In the genomic region with DNA sequence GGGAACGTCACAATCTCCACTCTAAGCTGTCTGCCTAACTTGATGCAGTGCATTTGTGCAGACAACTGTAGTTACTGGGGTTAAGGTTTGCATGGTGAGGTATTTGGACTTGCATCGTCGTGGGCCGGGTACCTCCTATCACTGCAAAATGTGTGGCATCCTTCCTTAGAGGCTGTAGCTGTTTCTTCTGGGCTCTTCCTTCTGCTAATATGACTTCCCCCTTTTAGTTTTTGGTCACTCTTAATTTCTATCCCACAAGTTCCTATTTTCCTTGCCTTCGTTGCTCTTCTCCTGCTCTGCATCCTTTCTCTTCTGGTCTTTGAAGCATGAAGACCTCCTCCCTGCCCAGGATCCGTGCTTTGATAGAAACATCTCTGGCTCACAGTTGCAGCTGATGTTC, we compare ENCODE assay signal across 18 mouse cellular contexts. TPM values are rescaled to one million over a fixed set of nuclear protein-coding genes. Genes with fewer than 3 reads are reported as not detected.
DNase-seq lines count a peak whose midpoint lies in the region; ATAC-seq lines count a peak whose summit lies in the region.
"Had no signal": no experiment of that assay in that cellular context is flagged by ENCODE, and none has a peak within 500 bp of the region (broad histone marks: within the 10 kb centered on the region; RNA-seq: fewer than 3 reads in every experiment).

No protein-coding gene starts in this region.

- peak; percentile 51 for ATAC-seq in common myeloid progenitor, adult 5-6 weeks (replicated peaks; ENCODE audit: low read depth, poor library complexity, severe bottlenecking)
- 0 out of 4 replicates have a peak, but pooled peaks have one; percentile 23 to 29 for ATAC-seq in hematopoietic stem cell, adult 5-6 weeks (replicated peaks in 1 of 2; ENCODE audit: insufficient read depth in 1 of 2, low FRiP score in 2 of 2, low TSS enrichment in 1 of 2, low read depth in 1 of 2, poor library complexity in 2 of 2, severe bottlenecking in 2 of 2)
- ATAC-seq in megakaryocyte, adult 5-6 weeks (ENCODE audit: poor library complexity, severe bottlenecking): peak; percentile 65
- ATAC-seq: forebrain, embryonic 16.5 days; hindbrain, embryonic 16.5 days; inflammation-experienced regulatory T-cells, adult 6 months; intestine, embryonic 16.5 days had no signal

- intact Hi-C loops in gastrocnemius, postnatal 36 days (cut with DNase I): no loop called here

- DNase-seq in cerebellum, adult 11 months: no peak
- no peak for DNase-seq in gastrocnemius, postnatal 36 days
- DNase-seq in thymus, postnatal 25 days: no peak
- DNase-seq: adrenal gland, postnatal 10 days; B cell, adult 2 months; cerebellum, adult 2 months; cerebellum, adult 9-11 months; cerebellum, postnatal 25 days; embryo, embryonic 11 days; gastrocnemius, postnatal 10 days; heart, adult 2 months had no signal

RNA-seq across cellular contexts. Expression of gene Il1rl1, which starts 36.8 kb away (rescaled TPM):
- 40.6 and 44.8 TPM in 2 replicates for total RNA-seq in common myeloid progenitor, adult 5-6 weeks (2017)
- 6.5 and 17.5 TPM in 2 replicates for total RNA-seq in hematopoietic stem cell, adult 5-6 weeks (2017)
- 4.2 and 7.3 TPM in 2 replicates for total RNA-seq in megakaryocyte, adult 5-6 weeks (2015)
- total RNA-seq in megakaryocyte, adult 5-6 weeks (2017): 5.7 and 8.9 TPM in 2 replicates
- 1 to 10 TPM in 1 of 2 experiments, under 1 TPM in 1; 0.54 to 1.4 TPM for total RNA-seq in gastrocnemius, postnatal 36 days (2021)
